Mouse (Mus musculus): ENCODE data around the gene Myl9. TPM values are rescaled to one million over a fixed set of nuclear protein-coding genes. Genes with fewer than 3 reads are reported as not detected.
"Not testable (repeated sequence)": the region's sequence is repeated elsewhere in the genome, so short reads cannot be mapped to it uniquely, and the experiment has no call there.

Myl9 gene
- polyA plus RNA-seq, 1 experiment from 2014 or later, result 310 TPM

GRCm38 (mm10) chr2:156816116-156816515 lies 40.9 kb downstream of the Myl9 start:
- Histone ChIP-seq H3K27me3 (replicated peaks; ENCODE audit: control insufficient read depth, insufficient read depth, low read length) (no peaks in the 10 kb centered on the region), H3K36me3 (ENCODE audit: control insufficient read depth, insufficient read depth, low read length) (no peaks in the 10 kb centered on the region), H3K27ac (replicated peaks; ENCODE audit: low read depth, low read length) (no peak overlapping the region), H3K4me2 (ENCODE audit: low read depth, low read length) (no peak overlapping the region), H3K9ac (ENCODE audit: low read depth, low read length) (no peak overlapping the region), H3K4me3 (ENCODE audit: low read depth, low read length) (no peak overlapping the region), H3K4me1 (ENCODE audit: control insufficient read depth, insufficient read depth, low read length) (0 out of 2 replicates have a peak, but pooled peaks cover 3% of the 10 kb centered on the region), H3K9me3 (ENCODE audit: control insufficient read depth, low read length) (no peaks in the 10 kb centered on the region)
- no peak for DNase-seq (ENCODE audit: low spot score)
- no peak for ATAC-seq (ENCODE audit: low read depth)
- WGBS, result 57% methylated on average over 1 of the region's 1 CpGs

DNA sequence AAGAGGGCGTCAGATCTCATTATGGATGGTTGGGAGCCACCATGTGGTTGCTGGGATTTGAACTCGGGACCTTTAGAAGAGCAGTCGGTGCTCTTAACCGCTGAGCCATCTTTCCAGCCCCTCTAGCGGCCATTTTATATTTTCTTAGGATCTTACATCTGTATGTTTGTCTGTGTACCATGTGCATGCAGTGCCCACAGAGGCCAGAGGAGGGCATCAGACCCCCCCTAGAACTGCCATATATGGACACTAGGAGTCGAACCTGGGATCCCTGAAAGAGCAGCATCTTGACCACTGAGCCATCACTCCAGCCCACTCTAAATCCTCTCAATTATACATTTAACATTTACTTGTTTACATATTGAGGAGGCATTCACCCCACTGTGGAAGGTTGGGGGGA lies 49.9 kb downstream of the Myl9 start:
- not testable (repeated sequence) for H3K4me2 ChIP-seq (ENCODE audit: low read depth, low read length); H3K27ac ChIP-seq (replicated peaks; ENCODE audit: low read depth, low read length); H3K9me3 ChIP-seq (ENCODE audit: control insufficient read depth, low read length); ATAC-seq (ENCODE audit: low read depth); H3K36me3 ChIP-seq (ENCODE audit: control insufficient read depth, insufficient read depth, low read length); DNase-seq (ENCODE audit: low spot score); H3K9ac ChIP-seq (ENCODE audit: low read depth, low read length); H3K4me1 ChIP-seq (ENCODE audit: control insufficient read depth, insufficient read depth, low read length); H3K4me3 ChIP-seq (ENCODE audit: low read depth, low read length); H3K27me3 ChIP-seq (replicated peaks; ENCODE audit: control insufficient read depth, insufficient read depth, low read length)
- WGBS, result 85% methylated on average over 6 of the region's 6 CpGs

Other genes with a start within 250 kb of the Myl9 start
- gene Aar2, start 227.8 kb upstream of the Myl9 start, polyA plus RNA-seq (2014; fragmentation: Nextera tagmentation; extraction: Ambion mirVana), result 34.3 and 37.5 TPM in 2 replicates
- 74.0 and 84.6 TPM in 2 replicates for gene Dlgap4, start 161.7 kb upstream of the Myl9 start, polyA plus RNA-seq (2014; fragmentation: Nextera tagmentation; extraction: Ambion mirVana)
- gene Tgif2, start 64.6 kb downstream of the Myl9 start, polyA plus RNA-seq (2014; fragmentation: Nextera tagmentation; extraction: Ambion mirVana), result 44.3 and 56.5 TPM in 2 replicates
- gene 4930518I15Rik, start 82.5 kb downstream of the Myl9 start, polyA plus RNA-seq (2014; fragmentation: Nextera tagmentation; extraction: Ambion mirVana), result 3.2 and 3.6 TPM in 2 replicates
- 172 and 181 TPM in 2 replicates for gene Rab5if, start 87.7 kb downstream of the Myl9 start, polyA plus RNA-seq (2014; fragmentation: Nextera tagmentation; extraction: Ambion mirVana)
- gene Sla2, start 111.8 kb downstream of the Myl9 start, polyA plus RNA-seq (2014; fragmentation: Nextera tagmentation; extraction: Ambion mirVana), result 0.29 and 0.45 TPM in 2 replicates
- gene Ndrg3, start 216.6 kb downstream of the Myl9 start, polyA plus RNA-seq (2014; fragmentation: Nextera tagmentation; extraction: Ambion mirVana), result 43.3 and 49.6 TPM in 2 replicates
- gene Dsn1, start 231.7 kb downstream of the Myl9 start, polyA plus RNA-seq (2014; fragmentation: Nextera tagmentation; extraction: Ambion mirVana), result 25.8 and 32.7 TPM in 2 replicates